Mouse (Mus musculus): ENCODE results near the gene Hist1h1t. TPM values are rescaled to one million over a fixed set of nuclear protein-coding genes. Genes with fewer than 3 reads are reported as not detected.

Gene Hist1h1t
- polyA plus RNA-seq, 1 experiment from 2014 or later: 0.43 TPM

- Histone ChIP-seq H3K36me3 (no peaks in the 10 kb centered on the region), H3K27ac (no peak overlapping the region), H3K9ac (no peak overlapping the region), H3K27me3 (no peaks in the 10 kb centered on the region), H3K9me3 (no peaks in the 10 kb centered on the region), H3K4me3 (no peak overlapping the region), H3K4me2 (replicated peaks) (no peak overlapping the region), H3K4me1 (peaks cover 15% of the 10 kb centered on the region)
- WGBS: 93% methylated on average over 7 of the region's 7 CpGs
- ATAC-seq (ENCODE audit: low FRiP score, low read depth): no peak
These were observed 7.7 kb upstream of the Hist1h1t start for GRCm38 (mm10) chr13:23687907-23688306.

DNA sequence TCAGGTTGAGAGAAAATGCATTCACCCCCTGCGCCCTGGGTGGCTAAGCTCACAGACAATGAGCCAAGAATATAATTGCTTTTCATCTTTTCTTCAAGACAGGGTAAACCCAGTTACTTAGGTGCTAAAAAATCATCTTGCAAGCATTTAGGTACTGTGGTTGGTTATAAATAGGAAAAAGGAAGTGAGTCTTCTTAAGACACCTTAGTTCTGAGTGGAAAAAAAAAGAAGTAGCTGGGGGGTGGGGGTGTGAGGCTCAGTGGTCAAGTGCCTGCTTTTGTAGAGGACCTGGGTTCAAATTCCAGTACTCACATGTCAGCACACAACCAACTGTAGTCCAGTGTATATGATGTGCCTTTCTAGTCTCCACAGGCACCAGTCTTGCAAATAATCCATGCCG, 6.7 kb upstream of the Hist1h1t start:
- no peak for ATAC-seq (ENCODE audit: low FRiP score, low read depth)
- 96% methylated on average over 2 of the region's 2 CpGs for WGBS
- no peaks in the 10 kb centered on the region for H3K27me3 ChIP-seq

DNA sequence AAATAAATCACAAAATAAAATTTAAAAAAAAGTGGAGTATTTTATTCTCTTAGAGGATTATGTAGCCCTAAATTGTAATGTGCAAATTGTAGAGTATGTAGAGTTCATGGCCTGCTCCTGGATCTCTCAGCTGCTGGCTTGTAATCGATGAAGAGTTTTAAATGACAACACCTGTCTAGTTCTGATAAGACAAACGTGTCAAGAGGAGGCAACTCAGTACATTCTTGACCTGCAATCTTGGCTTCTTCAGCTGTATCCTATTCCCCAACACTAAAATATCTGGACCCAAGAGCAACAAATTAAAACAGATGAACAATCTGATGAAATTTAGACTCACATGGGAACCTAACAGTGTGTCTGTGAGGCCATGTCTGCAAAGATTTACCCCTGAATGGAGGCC, 6.2 kb upstream of the Hist1h1t start:
- Histone ChIP-seq H3K9me3 (no peaks in the 10 kb centered on the region), H3K4me1 (peaks cover 13% of the 10 kb centered on the region; the same call in 1 of the 2 replicates), H3K9ac (no peak overlapping the region), H3K27me3 (no peaks in the 10 kb centered on the region), H3K4me3 (no peak overlapping the region), H3K4me2 (replicated peaks) (no peak overlapping the region), H3K27ac (no peak overlapping the region), H3K36me3 (no peaks in the 10 kb centered on the region)
- 76% methylated on average over 2 of the region's 2 CpGs for WGBS
- ATAC-seq (ENCODE audit: low FRiP score, low read depth): no peak

More for the DNA sequence above, 6.7 kb upstream of the Hist1h1t start:
- Histone ChIP-seq H3K36me3 (no peaks in the 10 kb centered on the region), H3K9ac (no peak overlapping the region), H3K9me3 (no peaks in the 10 kb centered on the region), H3K27ac (no peak overlapping the region), H3K4me2 (replicated peaks) (no peak overlapping the region), H3K4me1 (peaks cover 13% of the 10 kb centered on the region; the same call in 1 of the 2 replicates), H3K4me3 (no peak overlapping the region)

DNA sequence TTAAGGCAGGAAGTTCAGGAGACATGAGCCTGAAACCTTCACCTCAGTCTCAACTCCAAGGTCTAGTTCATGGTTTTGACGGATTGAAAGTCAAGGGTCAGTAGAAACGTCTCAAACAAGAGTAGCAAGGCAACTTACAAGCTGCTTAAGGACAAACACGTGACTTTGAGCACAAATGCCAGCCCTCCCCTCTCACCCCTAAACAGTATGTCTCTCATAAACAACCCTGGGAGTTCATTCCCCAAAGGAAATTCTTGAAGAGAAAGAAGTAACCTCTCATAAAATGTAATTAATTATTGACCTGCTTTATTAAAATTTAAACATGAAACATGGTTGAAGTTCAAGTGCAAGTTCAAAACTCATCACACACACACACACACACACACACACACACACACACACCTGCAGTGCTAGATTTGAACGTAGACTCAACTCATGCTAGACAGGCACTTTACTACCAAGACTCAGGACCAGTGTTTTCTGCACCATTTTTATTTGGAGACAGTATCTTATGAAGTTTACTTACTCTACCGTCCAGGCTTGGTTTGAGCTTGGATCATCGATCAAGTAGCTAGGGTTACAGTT, 1.7 kb upstream of the Hist1h1t start:
- H3K4me2 ChIP-seq (replicated peaks): no peak overlapping the region
- no peaks in the 10 kb centered on the region for H3K27me3 ChIP-seq
- no peak for ATAC-seq (ENCODE audit: low FRiP score, low read depth)
- H3K4me3 ChIP-seq: no peak overlapping the region
- no peak overlapping the region for H3K9ac ChIP-seq
- no peaks in the 10 kb centered on the region for H3K9me3 ChIP-seq
- WGBS: 70% methylated on average over 6 of the region's 6 CpGs
- H3K4me1 ChIP-seq: peaks cover 13% of the 10 kb centered on the region
- no peaks in the 10 kb centered on the region for H3K36me3 ChIP-seq
- no peak overlapping the region for H3K27ac ChIP-seq

- Histone ChIP-seq H3K27ac (no peak overlapping the region), H3K4me3 (no peak overlapping the region), H3K4me2 (replicated peaks) (no peak overlapping the region), H3K9me3 (no peaks in the 10 kb centered on the region), H3K4me1 (peaks cover 17% of the 10 kb centered on the region), H3K36me3 (no peaks in the 10 kb centered on the region), H3K27me3 (no peaks in the 10 kb centered on the region), H3K9ac (no peak overlapping the region)
- no peak for ATAC-seq (ENCODE audit: low FRiP score, low read depth)
- WGBS: 91% methylated on average over 9 of the region's 9 CpGs
These were observed 658 bp upstream of the Hist1h1t start for GRCm38 (mm10) chr13:23694956-23695355.

DNA sequence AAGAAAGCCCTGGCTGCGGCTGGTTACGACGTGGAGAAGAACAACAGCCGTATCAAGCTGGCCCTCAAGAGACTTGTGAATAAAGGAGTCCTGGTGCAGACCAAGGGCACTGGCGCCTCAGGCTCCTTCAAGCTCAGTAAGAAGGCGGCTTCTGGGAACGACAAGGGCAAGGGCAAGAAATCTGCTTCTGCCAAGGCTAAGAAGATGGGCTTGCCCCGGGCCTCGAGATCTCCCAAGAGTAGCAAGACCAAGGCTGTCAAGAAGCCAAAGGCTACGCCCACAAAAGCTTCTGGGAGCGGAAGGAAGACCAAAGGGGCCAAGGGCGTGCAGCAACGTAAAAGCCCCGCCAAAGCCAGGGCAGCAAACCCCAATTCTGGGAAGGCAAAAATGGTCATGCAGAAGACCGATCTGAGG, 454 bp downstream of the Hist1h1t start:
- no peak for ATAC-seq (ENCODE audit: low FRiP score, low read depth)
- 54% methylated on average over 15 of the region's 15 CpGs for WGBS
- peaks cover 21% of the 10 kb centered on the region for H3K4me1 ChIP-seq
- no peaks in the 10 kb centered on the region for H3K36me3 ChIP-seq
- H3K4me2 ChIP-seq (replicated peaks): peak overlapping the region; percentile 46
- H3K4me3 ChIP-seq: 0 out of 2 replicates have a peak overlapping the region, but pooled peaks have one; percentile 10
- H3K9ac ChIP-seq: no peak overlapping the region
- H3K27me3 ChIP-seq: no peaks in the 10 kb centered on the region
- H3K9me3 ChIP-seq: no peaks in the 10 kb centered on the region
- H3K27ac ChIP-seq: peak overlapping the region; percentile 40; the same call in 1 of the 2 replicates

GRCm38 (mm10) chr13:23697491-23698299, 2.1 kb downstream of the Hist1h1t start:
- H3K4me3 ChIP-seq: peak overlapping the region; percentile 40
- H3K9ac ChIP-seq: peak overlapping the region; percentile 56
- peaks cover 21% of the 10 kb centered on the region for H3K4me1 ChIP-seq
- no peaks in the 10 kb centered on the region for H3K36me3 ChIP-seq
- under 1% methylated on average over 29 of the region's 32 CpGs for WGBS
- H3K27ac ChIP-seq: peak overlapping the region; percentile 83
- ATAC-seq (ENCODE audit: low FRiP score, low read depth): peak; percentile 39
- H3K27me3 ChIP-seq: no peaks in the 10 kb centered on the region
- peak overlapping the region; percentile 59 for H3K4me2 ChIP-seq (replicated peaks)
- no peaks in the 10 kb centered on the region for H3K9me3 ChIP-seq

GRCm38 (mm10) chr13:23698300-23698693, 2.7 kb downstream of the Hist1h1t start, which contains the start of gene Hist1h4c:
TSS of gene Hist1h4c (minus strand) at chr13:23698454.
- ATAC-seq (ENCODE audit: low FRiP score, low read depth): peak; percentile 96
- Histone ChIP-seq H3K4me1 (peaks cover 21% of the 10 kb centered on the region), H3K27me3 (no peaks in the 10 kb centered on the region), H3K36me3 (no peaks in the 10 kb centered on the region), H3K4me2 (replicated peaks) (peak within 1 kb of the TSS; percentile 59), H3K27ac (peak within 1 kb of the TSS; percentile 83), H3K9me3 (no peaks in the 10 kb centered on the region), H3K4me3 (peak within 1 kb of the TSS; percentile 40), H3K9ac (peak within 1 kb of the TSS; percentile 56)
- WGBS: 0% methylated on average over 22 of the region's 22 CpGs

- WGBS: 72% methylated on average over 6 of the region's 6 CpGs
- Histone ChIP-seq H3K36me3 (no peaks in the 10 kb centered on the region), H3K4me3 (no peak overlapping the region), H3K27me3 (no peaks in the 10 kb centered on the region), H3K4me2 (replicated peaks) (peak overlapping the region; percentile 54), H3K9me3 (no peaks in the 10 kb centered on the region), H3K9ac (no peak overlapping the region), H3K4me1 (peaks cover 21% of the 10 kb centered on the region), H3K27ac (peak overlapping the region; percentile 79)
- no peak for ATAC-seq (ENCODE audit: low FRiP score, low read depth)
These were observed 3.4 kb downstream of the Hist1h1t start for GRCm38 (mm10) chr13:23698996-23699395.

- Histone ChIP-seq H3K27me3 (no peaks in the 10 kb centered on the region), H3K4me3 (no peak overlapping the region), H3K36me3 (no peaks in the 10 kb centered on the region), H3K4me1 (peaks cover 21% of the 10 kb centered on the region), H3K27ac (no peak overlapping the region), H3K4me2 (replicated peaks) (no peak overlapping the region), H3K9me3 (no peaks in the 10 kb centered on the region), H3K9ac (no peak overlapping the region)
- ATAC-seq (ENCODE audit: low FRiP score, low read depth): no peak
- 67% methylated on average over 3 of the region's 3 CpGs for WGBS
These were observed 4.2 kb downstream of the Hist1h1t start for GRCm38 (mm10) chr13:23699767-23700166.

GRCm38 (mm10) chr13:23700786-23701520, 5.3 kb downstream of the Hist1h1t start:
- Histone ChIP-seq H3K4me3 (no peak overlapping the region), H3K9me3 (no peaks in the 10 kb centered on the region), H3K27ac (no peak overlapping the region), H3K4me1 (peaks cover 15% of the 10 kb centered on the region), H3K36me3 (no peaks in the 10 kb centered on the region), H3K4me2 (replicated peaks) (no peak overlapping the region), H3K27me3 (no peaks in the 10 kb centered on the region), H3K9ac (peak overlapping the region; percentile 25; the same call in 1 of the 2 replicates)
- WGBS: 33% methylated on average over 8 of the region's 8 CpGs
- peak; percentile 33; the same call in 1 of the 2 replicates for ATAC-seq (ENCODE audit: low FRiP score, low read depth)

DNA sequence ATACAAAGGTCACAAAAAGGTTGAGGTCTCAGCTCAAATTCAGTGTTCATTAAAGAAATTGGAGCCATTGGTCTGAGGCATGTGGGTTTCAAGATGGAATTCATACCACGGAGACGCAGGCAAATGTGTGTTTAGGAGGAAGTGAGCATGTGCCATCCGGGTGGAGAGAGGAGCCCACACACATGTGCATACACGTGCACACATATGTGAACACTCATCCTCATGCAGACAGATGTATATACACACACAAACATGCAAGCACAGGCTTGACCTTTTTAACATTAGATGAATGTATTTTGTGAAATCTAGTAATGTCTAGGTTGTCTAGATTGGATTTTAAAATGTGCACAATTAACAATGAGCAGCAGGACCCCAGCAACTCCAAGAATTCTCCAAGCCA, 6.6 kb downstream of the Hist1h1t start:
- WGBS: 76% methylated on average over 4 of the region's 4 CpGs

More for the DNA sequence above, 6.6 kb downstream of the Hist1h1t start:
- Histone ChIP-seq H3K4me1 (peaks cover 12% of the 10 kb centered on the region; the same call in 1 of the 2 replicates), H3K9ac (no peak overlapping the region), H3K36me3 (no peaks in the 10 kb centered on the region), H3K9me3 (no peaks in the 10 kb centered on the region), H3K27ac (no peak overlapping the region), H3K4me3 (no peak overlapping the region), H3K4me2 (replicated peaks) (no peak overlapping the region), H3K27me3 (no peaks in the 10 kb centered on the region)
- ATAC-seq (ENCODE audit: low FRiP score, low read depth): no peak
